Comparison of ENCODE assay signal across 16 mouse cellular contexts in the genomic region with DNA sequence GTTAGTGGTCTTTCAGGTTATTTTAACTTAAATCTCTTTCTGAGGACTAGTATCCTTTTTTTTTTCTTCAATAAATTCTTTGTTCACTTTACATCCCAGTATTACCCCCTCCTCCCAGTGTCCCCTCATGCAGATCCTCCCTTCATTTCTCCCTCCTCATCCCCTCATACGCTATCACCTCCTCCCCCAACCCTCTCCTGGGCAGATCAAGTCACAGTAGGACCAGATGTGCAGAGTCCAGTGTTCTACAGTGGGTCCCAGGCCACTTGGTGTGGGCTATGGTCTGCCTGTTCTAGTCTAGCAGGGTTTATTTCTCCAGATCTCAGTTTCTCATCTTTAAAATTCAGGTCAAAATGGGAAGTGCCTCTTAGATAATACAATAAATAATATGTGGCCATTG.
"Had no signal": no experiment of that assay in that cellular context is flagged by ENCODE, and none has a peak within 500 bp of the region (broad histone marks: within the 10 kb centered on the region; RNA-seq: fewer than 3 reads in every experiment).

No protein-coding gene starts in this region.

- H3K36me3 ChIP-seq: neural tube, embryonic 13.5 days; neural tube, embryonic 15.5 days; stomach, embryonic 15.5 days had no signal

- DNase-seq: retina, postnatal 1 day; right cerebral cortex, adult 18-20 months; right cerebral cortex, postnatal 14 days; right cerebral cortex, postnatal 25 days; right cerebral cortex, postnatal 4 days; spleen, adult 18-20 months; thymus, adult 18-20 months; thymus, adult 2 months; thymus, postnatal 14 days; thymus, postnatal 25 days; thymus, postnatal 36 days; thymus, postnatal 4 days had no signal

- H3K9ac ChIP-seq: neural tube, embryonic 13.5 days; neural tube, embryonic 15.5 days; stomach, embryonic 15.5 days had no signal

- H3K9me3 ChIP-seq: neural tube, embryonic 13.5 days; neural tube, embryonic 15.5 days; stomach, embryonic 15.5 days had no signal

- H3K4me1 ChIP-seq: stomach, embryonic 15.5 days had no signal

- H3K4me2 ChIP-seq: neural tube, embryonic 13.5 days; neural tube, embryonic 15.5 days; stomach, embryonic 15.5 days had no signal

- H3K4me3 ChIP-seq: neural tube, embryonic 13.5 days; neural tube, embryonic 15.5 days; stomach, embryonic 15.5 days had no signal

- H3K27ac ChIP-seq: neural tube, embryonic 13.5 days; neural tube, embryonic 15.5 days; stomach, embryonic 15.5 days; stomach, postnatal 0 days had no signal

- H3K27me3 ChIP-seq: neural tube, embryonic 13.5 days; neural tube, embryonic 15.5 days; stomach, embryonic 15.5 days had no signal
